Mouse (Mus musculus) CD4-positive, CD25-positive, alpha-beta regulatory T cell (primary cell): ENCODE data around the gene Rbbp9. TPM values are rescaled to one million over a fixed set of nuclear protein-coding genes. Genes with fewer than 3 reads are reported as not detected.

Source experiments
- polyA plus RNA-seq: library from polyadenylated mRNA; unstranded; fragments of 100-300 nt; shearing (Covaris generic); gene quantifications from one replicate; pipeline ENCODE4 v1.2.1, GENCODE M21; 2017

Gene Rbbp9
- 9.9 TPM for polyA plus RNA-seq

DNA sequence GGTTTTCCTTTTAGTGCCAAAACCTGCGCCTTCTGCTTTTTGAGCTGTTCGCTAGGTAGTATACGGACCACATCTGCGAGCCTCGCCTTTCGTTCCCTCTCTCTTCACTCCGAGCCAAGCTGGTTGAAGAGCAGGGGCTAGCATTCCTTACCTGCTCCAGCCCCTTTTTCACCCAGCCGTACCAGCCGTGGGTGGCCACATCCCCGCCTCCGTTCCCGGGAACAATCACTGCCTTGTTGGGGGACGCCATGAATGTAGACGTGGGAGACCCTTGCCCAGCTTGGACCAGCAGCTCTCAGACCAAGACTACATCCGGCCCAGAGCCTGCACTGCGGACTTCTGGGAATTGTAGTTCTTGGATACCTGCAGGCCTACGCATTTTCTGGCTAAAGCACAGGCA lies at the start of gene Rbbp9:
Gene Rbbp9 (minus strand): TSS at position 341 of the 400 bp plus-strand sequence.

DNA sequence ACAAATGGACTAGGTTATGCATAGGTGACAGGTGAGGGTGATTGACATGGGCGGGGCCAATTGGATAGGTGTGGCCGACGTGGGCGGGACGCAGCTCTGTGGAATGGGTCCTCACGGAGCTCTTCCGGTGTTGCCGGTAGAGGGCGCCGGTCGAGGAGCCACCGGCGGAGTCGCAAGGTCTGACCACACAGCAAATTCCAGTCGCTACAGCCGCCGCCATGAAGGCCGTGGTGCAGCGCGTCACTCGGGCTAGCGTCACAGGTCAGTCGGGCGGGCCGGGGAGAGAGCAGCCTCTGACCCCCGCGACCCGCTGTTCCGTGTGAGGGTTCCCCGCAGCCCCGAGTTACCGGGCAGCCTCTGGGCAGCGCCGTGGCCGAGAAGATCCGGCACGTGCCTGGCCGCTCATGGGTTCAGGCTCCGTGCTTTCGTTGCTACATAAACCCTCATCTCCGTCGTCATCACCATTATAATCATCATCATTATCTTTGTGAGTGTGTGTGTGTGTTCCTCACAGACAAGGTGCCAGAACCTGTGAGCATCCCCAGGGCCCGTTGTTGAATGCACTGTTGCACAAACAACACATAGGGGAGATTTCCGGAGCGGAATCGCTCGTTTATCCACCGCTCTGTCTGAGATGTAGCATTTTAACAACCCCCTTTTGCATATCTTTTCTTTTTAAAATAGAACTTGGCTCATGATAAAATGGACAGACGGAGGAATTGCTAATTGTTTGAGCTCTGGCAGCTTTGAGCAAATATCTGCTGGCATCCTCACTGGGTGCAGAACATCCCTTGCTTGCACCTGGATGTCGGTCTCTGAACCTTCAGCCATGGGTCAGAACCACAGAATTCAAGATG lies 49.4 kb upstream of the Rbbp9 start, which contains the start of gene Dtd1:
Gene Dtd1 (plus strand): TSS at position 67 of the 857 bp plus-strand sequence.

DNA sequence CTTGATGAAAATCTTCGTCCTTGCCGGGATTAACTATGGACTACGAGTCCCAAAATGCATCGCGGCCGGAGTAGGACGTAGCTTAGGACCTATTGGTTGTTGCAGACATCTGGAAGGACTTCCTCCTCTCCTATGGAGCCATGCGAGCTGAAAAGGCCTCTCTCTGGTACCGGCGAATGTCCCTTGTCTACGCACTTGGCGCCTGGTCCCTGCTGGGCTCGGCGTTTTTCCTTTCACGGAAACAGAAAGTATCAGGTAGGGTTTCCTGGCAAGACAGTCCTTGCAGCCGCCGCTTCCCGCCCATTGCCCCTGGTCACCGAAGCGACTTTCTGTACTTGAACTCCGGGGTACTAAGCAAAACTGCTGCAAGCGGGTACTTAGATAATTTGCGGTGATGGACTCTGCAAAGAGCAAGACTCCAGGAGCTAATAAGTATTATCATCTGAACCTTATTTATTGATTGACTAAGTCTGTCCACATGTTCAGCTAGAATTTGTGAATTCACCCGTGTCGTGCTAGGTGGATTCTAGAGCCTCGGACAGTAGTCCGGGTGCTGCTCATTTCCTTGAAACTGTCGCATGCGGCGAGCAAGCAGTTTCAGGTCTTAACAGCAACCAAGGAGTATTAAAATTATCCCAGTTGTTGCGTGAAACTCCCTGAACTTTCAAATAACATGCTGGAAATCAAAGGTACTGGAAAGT lies 43.4 kb upstream of the Rbbp9 start, which contains the start of gene Smim26:
Gene Smim26 (plus strand): TSS at position 104 of the 701 bp plus-strand sequence.

GRCm38 (mm10) chr2:144555820-144556552 lies 5.3 kb upstream of the Rbbp9 start, which contains the start of gene Sec23b:
Gene Sec23b (plus strand): TSS chr2:144556229.

GRCm38 (mm10) chr2:144526981-144527820 lies 23.5 kb downstream of the Rbbp9 start, which contains the start of the genes Dzank1 and Polr3f:
Gene Dzank1 (minus strand): TSS chr2:144527414.
Gene Polr3f (plus strand): TSS chr2:144527718.

Other genes starting within 250 kb of the Rbbp9 start
- gene Ovol2, start 218.7 kb downstream of the Rbbp9 start, polyA plus RNA-seq, result not detected
- gene Kat14, start 181.9 kb downstream of the Rbbp9 start, polyA plus RNA-seq, result 34.8 TPM
- 2.9 TPM for gene Pet117, start 181.9 kb downstream of the Rbbp9 start, polyA plus RNA-seq
- gene Dzank1, start 23.5 kb downstream of the Rbbp9 start, polyA plus RNA-seq, result 0.31 TPM
- 29.0 TPM for gene Polr3f, start 23.2 kb downstream of the Rbbp9 start, polyA plus RNA-seq
- gene Sec23b, start 5.4 kb upstream of the Rbbp9 start, polyA plus RNA-seq, result 78.2 TPM
- gene Smim26, start 43.2 kb upstream of the Rbbp9 start, polyA plus RNA-seq, result 25.6 TPM
- 63.6 TPM for gene Dtd1, start 49.0 kb upstream of the Rbbp9 start, polyA plus RNA-seq